Mouse (Mus musculus) bone marrow, adult 2 months (tissue): ENCODE data around the gene Sv2c. TPM values are rescaled to one million over a fixed set of nuclear protein-coding genes. Genes with fewer than 3 reads are reported as not detected.

Experiments used
- H3K27ac ChIP-seq: fragments of 200-500 bp; 2 replicates; pipeline ENCODE4 v1.5.1; 2012; ENCODE audit warnings: low read depth, mild to moderate bottlenecking, control low read depth, inconsistent platforms, low read length; ENCODE audit not compliant: control insufficient read depth, poor library complexity, insufficient read depth
- H3K4me1 ChIP-seq: fragments of 200-500 bp; 2 replicates; pipeline ENCODE4 v1.6.1; 2011; ENCODE audit warnings: low read length; ENCODE audit not compliant: control insufficient read depth, insufficient read depth
- H3K4me3 ChIP-seq: fragments of 200-500 bp; replicated peaks from 2 replicates; pipeline ENCODE3; 2011; ENCODE audit warnings: mild to moderate bottlenecking, low read depth, low read length, control low read depth; ENCODE audit not compliant: control insufficient read depth
- CTCF ChIP-seq: fragments of 200-500 bp; IDR thresholded peaks from 2 replicates; pipeline ENCODE4 v1.5.1; 2011; ENCODE audit warnings: low read length, control low read depth; ENCODE audit not compliant: control insufficient read depth, insufficient read depth
- POLR2A ChIP-seq: fragments of 200-500 bp; IDR thresholded peaks from 2 replicates; pipeline ENCODE4 v1.6.1; 2011; ENCODE audit warnings: low read depth, mild to moderate bottlenecking, control low read depth, low read length, borderline replicate concordance; ENCODE audit not compliant: control insufficient read depth
- WGBS: fragments of 180-500 bp; shearing (Covaris S2); methylation state at CpG from one replicate; pipeline ENCODE4 v1.1.7; 2018; 5-methylcytosine and 5-hydroxymethylcytosine counted together
- polyA plus RNA-seq: library from polyadenylated mRNA; stranded (reverse); fragments of >200 nt; gene quantifications from 2 replicates; pipeline ENCODE4 v1.2.4, GENCODE M21; 2011; ENCODE audit warnings: low replicate concordance; ENCODE audit not compliant: missing spikeins, insufficient read depth, insufficient read length

Gene Sv2c
- polyA plus RNA-seq, 1 experiment, result not detected

DNA sequence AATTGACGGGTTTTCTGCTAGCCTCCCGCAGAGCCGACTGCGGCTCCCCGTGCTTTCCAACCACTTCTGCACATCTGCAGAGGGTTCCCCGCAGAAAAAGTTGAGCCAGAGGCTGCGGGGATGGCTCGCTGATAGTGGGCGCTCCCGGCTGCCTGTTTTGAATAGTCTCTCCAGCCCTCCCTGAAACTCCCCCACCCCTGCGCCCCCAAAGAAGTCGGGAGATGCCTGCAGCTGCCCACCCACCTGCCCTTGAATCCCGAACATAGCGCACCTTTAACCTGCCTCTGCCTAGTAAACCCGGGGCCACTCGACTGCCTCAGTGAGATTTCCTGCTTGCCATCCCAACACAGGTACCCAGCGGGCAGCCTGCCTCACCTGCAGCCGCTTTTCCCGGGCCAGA lies 466 bp downstream of the Sv2c start:
- no peak for TF ChIP-seq POLR2A
- no peak for TF ChIP-seq CTCF
- Histone ChIP-seq H3K4me1 (no peaks in the 10 kb centered on the region), H3K4me3 (no peak overlapping the region), H3K27ac (no peak overlapping the region)
- WGBS, result 0% methylated on average over 19 of the region's 19 CpGs

DNA sequence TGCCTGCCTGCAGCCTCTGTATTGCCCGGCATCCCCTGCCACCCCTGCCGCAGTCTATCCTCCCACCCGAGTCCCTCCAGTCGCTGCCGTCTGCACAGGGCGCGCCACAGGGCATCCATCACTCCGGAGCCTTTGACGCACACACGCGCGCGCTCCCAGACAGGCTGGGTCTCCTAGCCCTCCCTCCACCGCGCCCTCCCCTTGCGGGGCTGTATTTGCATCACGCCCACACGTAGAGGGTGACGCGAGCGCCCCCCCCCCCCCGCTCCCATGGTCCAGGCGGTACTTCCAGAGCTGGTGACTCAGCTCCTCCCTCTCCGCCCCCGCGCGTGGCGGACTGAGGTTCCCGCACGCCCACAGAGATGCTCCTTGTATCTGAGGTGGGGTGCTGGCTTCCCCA lies 1.3 kb downstream of the Sv2c start:
- no peak overlapping the region for H3K27ac ChIP-seq
- no peak for TF ChIP-seq CTCF
- no peak for TF ChIP-seq POLR2A
- H3K4me3 ChIP-seq, result no peak overlapping the region
- no peaks in the 10 kb centered on the region for H3K4me1 ChIP-seq
- 3% methylated on average over 30 of the region's 30 CpGs for WGBS

DNA sequence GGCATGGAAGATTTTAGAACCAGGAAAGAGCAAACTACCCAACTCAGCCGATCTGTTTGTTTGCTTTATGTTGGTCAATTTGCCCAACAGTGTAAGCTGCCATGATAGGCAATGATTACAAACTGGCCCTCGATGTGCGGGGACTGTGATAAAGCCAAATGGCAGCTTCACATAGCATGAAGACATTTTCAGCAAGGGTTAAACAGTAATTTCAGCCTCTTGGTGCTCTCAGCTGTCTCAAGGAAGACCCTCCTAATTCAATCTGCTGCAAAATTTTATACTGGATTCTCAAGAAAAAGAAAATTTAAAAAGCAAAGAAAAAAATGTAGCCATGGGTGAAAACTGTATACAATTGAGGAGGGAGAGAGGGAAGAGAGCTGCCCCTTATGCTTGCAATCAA lies 3.3 kb downstream of the Sv2c start:
- H3K4me3 ChIP-seq, result no peak overlapping the region
- TF ChIP-seq CTCF, result no peak
- TF ChIP-seq POLR2A, result no peak
- WGBS, result 70% methylated on average over 3 of the region's 3 CpGs
- no peaks in the 10 kb centered on the region; the same call in 1 of the 2 replicates for H3K4me1 ChIP-seq
- no peak overlapping the region for H3K27ac ChIP-seq

DNA sequence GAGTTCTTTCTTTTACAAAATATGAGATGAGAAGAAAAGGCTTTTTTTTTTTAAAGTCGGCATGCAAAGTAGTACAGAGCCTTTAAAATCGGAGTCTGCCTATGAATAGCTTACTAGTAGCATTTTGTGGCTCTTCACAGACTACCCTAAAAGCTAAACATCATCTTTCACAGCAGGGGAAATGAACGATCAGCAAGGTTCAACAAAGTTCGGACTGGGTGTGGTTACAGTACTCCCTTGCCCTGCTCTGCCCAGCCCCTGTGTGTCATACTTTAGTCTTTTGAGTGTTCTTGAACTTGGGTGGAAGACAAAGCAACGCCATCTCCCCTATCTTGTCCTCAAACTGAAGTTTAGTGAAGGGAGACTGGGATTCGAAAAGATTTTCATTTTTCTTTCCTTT lies 5.7 kb downstream of the Sv2c start:
- H3K4me3 ChIP-seq, result no peak overlapping the region
- no peaks in the 10 kb centered on the region; the same call in 1 of the 2 replicates for H3K4me1 ChIP-seq
- TF ChIP-seq POLR2A, result no peak
- no peak for TF ChIP-seq CTCF
- 60% methylated on average over 6 of the region's 6 CpGs for WGBS
- H3K27ac ChIP-seq, result no peak overlapping the region

DNA sequence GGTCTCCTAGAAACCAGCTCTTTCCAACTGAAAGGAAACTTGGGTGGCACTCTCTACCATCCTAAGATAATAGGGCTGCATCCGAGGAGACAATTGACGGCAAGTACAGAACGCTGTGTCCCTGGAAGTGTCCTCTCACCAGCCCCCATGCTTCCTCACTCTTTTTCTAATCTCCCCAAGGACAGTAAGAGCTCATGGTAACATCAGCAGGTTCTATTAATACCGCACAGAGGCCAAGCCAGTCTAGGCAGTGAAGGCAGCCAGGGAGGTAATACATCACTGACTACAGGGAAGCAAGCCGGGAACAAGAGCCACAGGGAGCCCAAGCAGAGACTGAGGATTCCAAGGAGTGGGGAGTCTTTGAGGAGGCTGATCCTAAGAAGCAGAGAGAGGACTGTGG lies 7.4 kb downstream of the Sv2c start:
- Histone ChIP-seq H3K4me1 (no peaks in the 10 kb centered on the region; the same call in 1 of the 2 replicates), H3K27ac (no peak overlapping the region), H3K4me3 (no peak overlapping the region)
- TF ChIP-seq CTCF, result no peak
- no peak for TF ChIP-seq POLR2A
- 78% methylated on average over 5 of the region's 5 CpGs for WGBS

DNA sequence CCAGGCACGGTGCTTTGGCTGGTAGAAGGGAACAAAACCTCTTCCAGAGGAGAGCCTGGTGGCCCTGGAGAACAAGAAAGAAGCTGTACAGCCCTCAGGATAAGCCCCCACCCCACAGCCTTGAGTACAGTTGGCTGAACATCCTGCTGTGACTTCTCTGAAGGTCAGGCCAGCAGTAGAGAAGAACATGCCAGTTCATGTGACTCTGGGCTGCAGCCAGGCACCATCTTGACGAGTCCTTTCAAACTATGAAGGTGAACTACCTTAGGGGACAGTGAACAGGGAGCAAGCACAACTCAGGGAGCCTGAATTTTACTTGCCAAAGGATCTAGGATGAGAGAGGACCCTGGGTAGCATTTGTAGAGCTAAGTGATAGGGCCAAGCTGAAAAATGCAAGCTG lies 19.7 kb downstream of the Sv2c start:
- Histone ChIP-seq H3K4me1 (no peaks in the 10 kb centered on the region), H3K27ac (no peak overlapping the region), H3K4me3 (no peak overlapping the region)
- TF ChIP-seq CTCF (no peak), POLR2A (no peak)
- whole genome bisulfite sequencing, result 64% methylated on average over 2 of the region's 2 CpGs

DNA sequence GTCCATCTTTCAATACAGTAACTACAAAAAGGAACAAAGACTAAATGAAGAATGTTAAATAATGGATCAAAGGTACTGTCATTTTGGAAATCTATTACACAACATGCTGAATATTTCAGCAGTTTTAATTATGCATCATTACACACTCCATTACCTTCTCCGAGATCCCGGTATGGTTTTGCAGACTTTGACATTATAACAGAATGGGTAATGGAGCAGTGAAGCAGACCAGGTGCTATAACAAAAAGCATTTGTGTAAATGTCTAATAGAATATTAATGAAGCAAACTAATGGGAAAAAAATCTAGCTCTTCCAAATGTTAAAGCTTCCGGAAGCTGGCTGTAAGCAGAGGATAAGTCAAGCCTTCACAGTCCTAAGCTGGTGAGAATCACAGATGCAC lies 21.6 kb downstream of the Sv2c start:
- H3K4me1 ChIP-seq, result no peaks in the 10 kb centered on the region
- no peak overlapping the region for H3K4me3 ChIP-seq
- TF ChIP-seq POLR2A, result no peak
- TF ChIP-seq CTCF, result no peak
- WGBS, result 89% methylated on average over 3 of the region's 3 CpGs
- H3K27ac ChIP-seq, result no peak overlapping the region

DNA sequence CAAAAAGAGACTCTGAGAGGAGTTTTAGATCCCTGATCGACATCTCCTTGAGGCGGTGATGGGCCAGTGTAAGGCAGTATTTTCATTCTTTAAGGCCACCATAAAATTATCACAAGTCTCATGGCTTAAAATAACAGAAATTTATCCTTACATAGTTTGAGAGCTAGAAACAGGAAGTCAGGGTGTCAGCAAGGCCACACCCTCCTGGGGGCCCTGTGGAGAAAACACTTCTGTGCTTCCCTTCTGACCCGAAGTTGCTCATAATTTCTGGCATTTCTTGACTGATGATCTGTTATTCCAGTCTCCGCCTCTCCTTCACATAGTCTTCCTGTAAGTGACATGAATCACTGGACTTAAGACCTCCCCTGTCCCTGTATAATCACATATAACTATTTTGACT lies 26.0 kb downstream of the Sv2c start:
- no peak for TF ChIP-seq POLR2A
- no peak for TF ChIP-seq CTCF
- Histone ChIP-seq H3K4me3 (no peak overlapping the region), H3K27ac (no peak overlapping the region), H3K4me1 (no peaks in the 10 kb centered on the region)
- 43% methylated on average over 4 of the region's 4 CpGs for WGBS

DNA sequence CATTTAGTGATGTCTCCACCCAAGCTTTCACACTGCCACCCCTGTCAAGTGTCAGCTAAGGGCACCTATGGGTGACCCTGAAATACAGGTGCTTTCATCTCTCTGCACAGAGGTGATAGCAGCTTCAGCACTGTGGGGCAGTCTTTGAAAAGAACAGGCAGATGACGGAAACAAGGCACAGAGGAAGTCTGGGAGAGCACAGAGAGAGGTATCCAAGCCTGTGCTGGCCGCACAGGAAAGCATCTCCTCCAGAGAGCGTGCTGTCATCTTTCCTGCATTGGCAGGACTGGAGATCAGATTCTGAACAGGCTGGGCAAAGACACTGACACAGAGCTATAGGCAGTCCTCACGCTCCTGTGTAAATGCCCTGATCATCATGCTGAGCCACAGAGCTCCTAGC lies 41.4 kb downstream of the Sv2c start:
- 71% methylated on average over 4 of the region's 4 CpGs for WGBS
- TF ChIP-seq POLR2A (no peak), CTCF (no peak)
- Histone ChIP-seq H3K4me1 (no peaks in the 10 kb centered on the region), H3K4me3 (no peak overlapping the region), H3K27ac (no peak overlapping the region)
